Mouse (Mus musculus) midbrain, embryonic 16.5 days (tissue): ENCODE measurements at regions not wholly inside any gene's neighbourhood (a gene's known extent, or its start where the extent isn't known, plus 50 kb on each side); places are given as distances from the start of the nearest gene placed in this dataset.
"Not testable (repeated sequence)": the region's sequence is repeated elsewhere in the genome, so short reads cannot be mapped to it uniquely, and the experiment has no call there.

Experiments
- ATAC-seq: fragments of 200-750 bp; cut with Nextera tagmentation; 2 replicates; pipeline ENCODE4 v1.8.0; 2017; ENCODE audit warnings: moderate TSS enrichment
- H3K27ac ChIP-seq: fragments of 300-500 bp; sonication (generic); 2 replicates; pipeline ENCODE4 v1.5.1; 2014; ENCODE audit warnings: mild to moderate bottlenecking, low read length, mixed read lengths
- H3K27me3 ChIP-seq: fragments of 300-500 bp; sonication (generic); 2 replicates; pipeline ENCODE4 v1.6.1; 2014; ENCODE audit warnings: low read depth, low read length, mixed read lengths; ENCODE audit not compliant: control insufficient read depth, insufficient read depth
- H3K36me3 ChIP-seq: fragments of 300-500 bp; sonication (generic); 2 replicates; pipeline ENCODE4 v1.6.1; 2014; ENCODE audit warnings: mild to moderate bottlenecking, low read length, moderate library complexity, mixed read lengths; ENCODE audit not compliant: control insufficient read depth, insufficient read depth
- H3K4me1 ChIP-seq: fragments of 300-500 bp; sonication (generic); 2 replicates; pipeline ENCODE4 v1.6.1; 2014; ENCODE audit warnings: mild to moderate bottlenecking, low read length, mixed read lengths; ENCODE audit not compliant: control insufficient read depth, insufficient read depth
- H3K4me2 ChIP-seq: fragments of 300-500 bp; sonication (generic); 2 replicates; pipeline ENCODE4 v1.6.1; 2014; ENCODE audit warnings: mild to moderate bottlenecking, low read length, mixed read lengths
- H3K4me3 ChIP-seq: fragments of 300-500 bp; sonication (generic); 2 replicates; pipeline ENCODE4 v1.5.1; 2014; ENCODE audit warnings: low read depth, mild to moderate bottlenecking, low read length, moderate library complexity, mixed read lengths
- H3K9ac ChIP-seq: fragments of 300-500 bp; sonication (generic); 2 replicates; pipeline ENCODE4 v1.6.1; 2014; ENCODE audit warnings: low read depth, low read length, mixed read lengths
- H3K9me3 ChIP-seq: fragments of 300-500 bp; sonication (generic); replicated peaks from 2 replicates; pipeline ENCODE4 v1.6.1; 2014; ENCODE audit warnings: mild to moderate bottlenecking, low read length, mixed read lengths; ENCODE audit not compliant: control insufficient read depth, poor library complexity, severe bottlenecking
- WGBS: fragments of 180-500 bp; shearing (Covaris S2); extraction: QIAGEN DNeasy Blood & Tissue Kit; methylation state at CpG from one replicate; pipeline ENCODE4 v1.1.7; 2014; 5-methylcytosine and 5-hydroxymethylcytosine counted together

GRCm38 (mm10) chr19:27627626-27628025, 198.0 kb upstream of the Pum3 start:
- Histone ChIP-seq H3K9me3 (no peaks in the 10 kb centered on the region), H3K27me3 (no peaks in the 10 kb centered on the region), H3K9ac (no peak overlapping the region), H3K4me3 (no peak overlapping the region), H3K27ac (no peak overlapping the region), H3K36me3 (no peaks in the 10 kb centered on the region), H3K4me1 (no peaks in the 10 kb centered on the region), H3K4me2 (no peak overlapping the region)
- 76% methylated on average over 1 of the region's 1 CpGs for WGBS
- ATAC-seq = no peak

DNA sequence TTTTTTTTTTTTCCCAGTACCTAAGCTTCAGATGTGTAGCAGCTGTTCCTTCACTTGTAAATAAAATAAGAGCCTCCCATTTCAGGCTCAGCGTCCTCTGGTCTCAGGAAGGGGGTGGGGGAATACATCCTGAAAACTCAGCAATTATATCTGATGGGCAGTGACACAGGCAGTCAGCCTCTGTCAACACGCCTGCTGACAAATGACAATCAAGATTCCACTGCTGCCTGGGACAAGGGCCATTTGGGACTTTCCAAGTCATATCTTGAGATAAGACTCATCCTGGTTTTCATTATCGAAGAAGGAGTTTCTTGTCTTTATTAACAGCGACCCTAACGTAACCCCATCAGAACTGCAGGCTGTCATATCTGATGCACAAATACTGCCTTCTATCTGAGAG, 187.9 kb upstream of the Pum3 start:
- Histone ChIP-seq H3K4me2 (no peak overlapping the region), H3K4me1 (no peaks in the 10 kb centered on the region), H3K27ac (no peak overlapping the region), H3K9ac (no peak overlapping the region), H3K4me3 (no peak overlapping the region), H3K9me3 (no peaks in the 10 kb centered on the region), H3K36me3 (no peaks in the 10 kb centered on the region), H3K27me3 (no peaks in the 10 kb centered on the region)
- no peak for ATAC-seq
- WGBS = 62% methylated on average over 5 of the region's 5 CpGs

- Histone ChIP-seq H3K4me3 (no peak overlapping the region), H3K9me3 (no peaks in the 10 kb centered on the region), H3K36me3 (no peaks in the 10 kb centered on the region), H3K4me2 (no peak overlapping the region), H3K9ac (no peak overlapping the region), H3K27ac (no peak overlapping the region), H3K4me1 (no peaks in the 10 kb centered on the region; the same call in 1 of the 2 replicates), H3K27me3 (no peaks in the 10 kb centered on the region)
- 90% methylated on average over 2 of the region's 2 CpGs for WGBS
- ATAC-seq = no peak
Measured at GRCm38 (mm10) chr19:27606933-27607332, 177.3 kb upstream of the Pum3 start.

- no peaks in the 10 kb centered on the region; the same call in 1 of the 2 replicates for H3K4me1 ChIP-seq
- H3K4me2 ChIP-seq = no peak overlapping the region
- no peaks in the 10 kb centered on the region for H3K36me3 ChIP-seq
- no peak for ATAC-seq
- no peak overlapping the region for H3K9ac ChIP-seq
- WGBS = 12% methylated on average over 8 of the region's 8 CpGs
- no peaks in the 10 kb centered on the region for H3K27me3 ChIP-seq
- H3K27ac ChIP-seq = no peak overlapping the region
- H3K4me3 ChIP-seq = no peak overlapping the region
- H3K9me3 ChIP-seq = no peaks in the 10 kb centered on the region
Measured at GRCm38 (mm10) chr19:27603296-27603695, 173.7 kb upstream of the Pum3 start.

DNA sequence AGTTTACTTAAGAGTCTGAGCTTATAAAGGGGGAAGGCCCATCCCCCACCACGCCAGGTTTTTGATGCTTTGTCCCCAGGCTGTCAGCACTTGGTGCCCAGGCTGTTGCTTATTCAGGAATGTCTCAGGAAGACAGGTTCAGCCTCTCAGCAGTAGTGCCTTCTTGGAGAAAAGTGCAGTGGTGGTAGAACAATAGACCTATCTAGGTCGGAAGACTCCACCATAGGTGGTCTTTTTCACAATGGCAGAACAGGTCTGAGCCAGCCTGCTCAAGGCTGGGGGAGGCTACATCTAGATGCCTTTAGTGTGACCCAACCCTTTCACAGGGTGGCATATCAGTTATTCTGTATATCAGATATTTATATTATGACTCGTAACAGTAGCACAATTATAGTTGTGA, 171.9 kb upstream of the Pum3 start:
- Histone ChIP-seq H3K27ac (no peak overlapping the region), H3K36me3 (no peaks in the 10 kb centered on the region), H3K9ac (no peak overlapping the region), H3K9me3 (no peaks in the 10 kb centered on the region), H3K4me2 (no peak overlapping the region), H3K4me3 (no peak overlapping the region), H3K4me1 (no peaks in the 10 kb centered on the region; the same call in 1 of the 2 replicates), H3K27me3 (no peaks in the 10 kb centered on the region)
- WGBS = 74% methylated on average over 3 of the region's 3 CpGs
- ATAC-seq = no peak

GRCm38 (mm10) chr19:27600386-27600785, 170.8 kb upstream of the Pum3 start:
- H3K27ac ChIP-seq = 0 out of 2 replicates have a peak overlapping the region, but pooled peaks have one; percentile 1
- 82% methylated on average over 9 of the region's 9 CpGs for WGBS
- H3K36me3 ChIP-seq, H3K9me3 ChIP-seq, H3K4me3 ChIP-seq, H3K27me3 ChIP-seq, H3K4me1 ChIP-seq, H3K4me2 ChIP-seq, ATAC-seq, H3K9ac ChIP-seq: not testable (repeated sequence)

- no peaks in the 10 kb centered on the region for H3K9me3 ChIP-seq
- no peak overlapping the region for H3K4me2 ChIP-seq
- H3K4me1 ChIP-seq = no peaks in the 10 kb centered on the region; the same call in 1 of the 2 replicates
- H3K27ac ChIP-seq = peak overlapping the region; percentile 5; the same call in 1 of the 2 replicates
- H3K4me3 ChIP-seq = no peak overlapping the region
- peak; percentile 79 for ATAC-seq
- 22% methylated on average over 10 of the region's 10 CpGs for WGBS
- H3K36me3 ChIP-seq = no peaks in the 10 kb centered on the region
- H3K27me3 ChIP-seq = no peaks in the 10 kb centered on the region
- H3K9ac ChIP-seq = no peak overlapping the region
Measured at GRCm38 (mm10) chr19:27599639-27600308, 170.1 kb upstream of the Pum3 start.

GRCm38 (mm10) chr19:27598350-27598749, 168.7 kb upstream of the Pum3 start:
- H3K36me3 ChIP-seq = no peaks in the 10 kb centered on the region
- no peak overlapping the region for H3K4me3 ChIP-seq
- no peaks in the 10 kb centered on the region for H3K9me3 ChIP-seq
- ATAC-seq = no peak
- no peak overlapping the region for H3K27ac ChIP-seq
- no peaks in the 10 kb centered on the region for H3K27me3 ChIP-seq
- no peaks in the 10 kb centered on the region; the same call in 1 of the 2 replicates for H3K4me1 ChIP-seq
- H3K4me2 ChIP-seq = no peak overlapping the region
- WGBS = 77% methylated on average over 5 of the region's 5 CpGs
- H3K9ac ChIP-seq = no peak overlapping the region

DNA sequence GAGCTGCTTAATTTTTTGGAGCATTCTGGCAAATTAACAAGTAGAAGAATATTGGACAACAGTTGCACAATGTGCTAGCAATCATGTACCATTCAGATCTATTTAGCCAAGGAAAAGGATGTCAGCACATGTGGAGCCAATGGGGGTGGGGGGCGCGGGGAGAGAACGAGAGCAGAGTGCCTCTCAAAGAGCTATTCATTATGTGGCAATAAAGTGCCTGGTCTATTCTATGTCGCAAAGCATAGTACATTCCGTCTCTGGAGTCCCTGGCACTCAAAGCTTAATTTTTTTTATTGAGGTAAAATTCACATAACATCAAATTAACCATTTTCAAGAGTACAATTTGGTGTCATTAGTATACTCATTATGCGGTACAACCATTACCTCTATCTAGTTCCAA, 155.9 kb upstream of the Pum3 start:
- Histone ChIP-seq H3K4me3 (no peak overlapping the region), H3K36me3 (no peaks in the 10 kb centered on the region), H3K4me2 (no peak overlapping the region), H3K27me3 (no peaks in the 10 kb centered on the region), H3K4me1 (peaks cover 10% of the 10 kb centered on the region), H3K9me3 (no peaks in the 10 kb centered on the region), H3K27ac (no peak overlapping the region), H3K9ac (no peak overlapping the region)
- ATAC-seq = no peak
- WGBS = 84% methylated on average over 6 of the region's 6 CpGs
